Mouse (Mus musculus) cerebellum, postnatal 4 days (tissue): ENCODE data around the gene Lin37.

Experiments used
- DNase-seq, 2 experiments: peaks; one replicate each; pipeline ENCODE4 v3.0.0; 2022; ENCODE audit warnings: low spot score in 2 of 2, mixed read lengths in 1 of 2

Gene Lin37

GRCm38 (mm10) chr7:30559443-30559954, at the start of gene Lin37:
TSS of gene Lin37 (minus strand) at chr7:30559838.
- DNase-seq, result peak; percentile 89 to 94

- DNase-seq, result no peak
Measured at GRCm38 (mm10) chr7:30608476-30608875, 48.8 kb upstream of the Lin37 start.

- DNase-seq, result peak; percentile 37 to 60
Measured at GRCm38 (mm10) chr7:30607706-30608309, 48.2 kb upstream of the Lin37 start.

- DNase-seq, result no peak
Measured at GRCm38 (mm10) chr7:30604944-30605343, 45.3 kb upstream of the Lin37 start.

- no peak for DNase-seq
Measured at GRCm38 (mm10) chr7:30604424-30604823, 44.8 kb upstream of the Lin37 start.

GRCm38 (mm10) chr7:30602583-30602982, 42.9 kb upstream of the Lin37 start:
- DNase-seq, result no peak

GRCm38 (mm10) chr7:30600651-30601050, 41.0 kb upstream of the Lin37 start:
- DNase-seq, result no peak

- peak; percentile 79 to 90 for DNase-seq
Measured at GRCm38 (mm10) chr7:30599933-30600353, 40.3 kb upstream of the Lin37 start.

- DNase-seq, result no peak
Measured at GRCm38 (mm10) chr7:30598786-30599185, 39.1 kb upstream of the Lin37 start, which contains the start of gene Zbtb32. TSS of gene Zbtb32 (minus strand) at chr7:30598909.

- no peak for DNase-seq
Measured at GRCm38 (mm10) chr7:30596811-30597210, 37.2 kb upstream of the Lin37 start.

GRCm38 (mm10) chr7:30596093-30596492, 36.5 kb upstream of the Lin37 start:
- no peak for DNase-seq

GRCm38 (mm10) chr7:30594510-30595024, 34.9 kb upstream of the Lin37 start:
- no peak for DNase-seq

- DNase-seq, result no peak
Measured at GRCm38 (mm10) chr7:30593579-30594509, 34.2 kb upstream of the Lin37 start.

- DNase-seq, result no peak
Measured at GRCm38 (mm10) chr7:30592772-30593423, 33.3 kb upstream of the Lin37 start.

GRCm38 (mm10) chr7:30591605-30591951, 31.9 kb upstream of the Lin37 start:
- DNase-seq, result no peak

- no peak for DNase-seq
Measured at GRCm38 (mm10) chr7:30590927-30591604, 31.4 kb upstream of the Lin37 start.

- peak; percentile 71 to 90 for DNase-seq
Measured at GRCm38 (mm10) chr7:30589435-30590301, 30.0 kb upstream of the Lin37 start.

- DNase-seq, result peak; percentile 91 to 94
Measured at GRCm38 (mm10) chr7:30588676-30589434, 29.2 kb upstream of the Lin37 start, which contains the start of gene Kmt2b. TSS of gene Kmt2b (minus strand) at chr7:30588726.

- peak in 1 of 2 experiments; percentile 60 for DNase-seq
Measured at GRCm38 (mm10) chr7:30587842-30588667, 28.4 kb upstream of the Lin37 start.
